Mouse (Mus musculus) layer of hippocampus, postnatal 36 days (tissue): ENCODE data around the gene Scnn1a. TPM values are rescaled to one million over a fixed set of nuclear protein-coding genes. Genes with fewer than 3 reads are reported as not detected.
A peak's percentile ranks its signal among the peaks of the same experiment; 100 is the strongest.
"Not testable (repeated sequence)": the region's sequence is repeated elsewhere in the genome, so short reads cannot be mapped to it uniquely, and the experiment has no call there.

ENCODE experiments used
- DNase-seq, 2 experiments: peaks; one replicate each; pipeline ENCODE4 v3.0.0; 2022
- total RNA-seq, 2 experiments: library from RNA; stranded (reverse); gene quantifications; 2 replicates each; pipeline ENCODE4 v1.2.3; 2021

Gene Scnn1a
- total RNA-seq, result 1 to 10 TPM; 4.1 to 4.3 TPM

GRCm38 (mm10) chr6:125320323-125320722 lies at the start of gene Scnn1a:
Scnn1a (plus strand) TSS chr6:125320659.
- DNase-seq, result no peak

DNA sequence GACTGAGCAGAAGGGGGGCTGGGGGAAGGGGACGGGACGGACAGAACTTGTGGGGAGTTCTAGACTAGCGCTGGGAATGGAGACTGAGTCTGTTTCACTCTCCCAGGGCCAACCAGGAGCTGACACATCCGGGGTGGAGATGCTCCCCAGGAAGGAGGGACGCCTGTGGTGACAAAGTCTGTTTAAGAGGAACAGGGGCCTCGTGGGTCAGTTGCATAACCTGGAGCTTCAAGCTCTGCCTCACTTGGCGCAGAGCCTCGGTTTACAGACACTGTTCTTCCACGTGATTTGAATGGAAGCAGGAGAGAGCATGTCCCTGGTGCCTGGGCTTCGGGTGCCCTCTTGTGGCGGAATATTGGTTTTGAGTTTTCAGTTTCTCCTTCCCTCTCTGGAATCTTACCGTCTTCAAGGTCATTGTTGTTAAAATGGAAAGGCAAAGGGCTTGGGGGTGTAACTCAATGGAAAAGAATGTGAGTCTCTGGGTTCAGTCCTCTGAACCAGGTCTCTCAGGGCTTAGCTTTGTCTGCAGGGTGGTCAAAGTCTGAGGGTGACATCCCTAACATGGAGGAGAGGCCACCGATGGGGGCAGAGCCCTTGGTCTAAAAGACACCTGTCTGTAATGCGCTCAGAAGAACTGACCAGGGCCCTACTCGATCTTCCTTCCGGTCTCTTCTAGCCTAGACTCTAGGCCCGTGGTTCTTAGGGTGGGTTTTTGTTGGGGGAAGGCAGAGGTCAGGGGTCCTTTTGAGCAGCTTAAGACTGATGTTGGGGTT lies 48.8 kb upstream of the Scnn1a start:
- DNase-seq, result peak; percentile 87 to 88

DNA sequence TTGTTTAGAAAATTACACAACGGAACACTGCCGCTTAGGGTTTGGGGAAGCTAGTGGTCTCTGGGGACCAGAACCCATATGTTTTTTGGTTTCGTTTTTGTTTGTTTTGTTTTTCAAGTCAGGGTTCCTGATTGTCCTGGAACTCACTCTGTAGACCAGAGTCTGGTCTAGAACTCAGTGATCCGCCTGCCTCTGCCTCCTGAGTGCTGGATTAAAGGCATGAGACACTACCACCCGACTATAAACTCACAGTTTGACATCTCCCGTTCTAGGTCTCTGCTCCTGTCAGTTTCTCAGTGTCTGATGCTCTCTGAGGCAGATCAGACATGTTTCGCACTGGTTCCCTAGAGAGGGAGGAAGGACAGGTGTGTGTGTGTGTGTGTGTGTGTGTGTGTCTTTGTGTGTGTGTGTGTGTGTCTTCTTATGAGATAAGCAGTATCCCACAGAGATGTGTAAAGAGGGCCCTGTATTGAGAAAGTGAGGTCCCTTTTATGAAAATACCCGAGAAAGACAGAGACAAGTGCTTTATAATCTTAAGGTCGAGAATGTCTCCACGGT lies 48.2 kb upstream of the Scnn1a start:
- no peak for DNase-seq

- no peak for DNase-seq
These were observed 45.5 kb upstream of the Scnn1a start for GRCm38 (mm10) chr6:125274841-125275563.

- DNase-seq, result no peak
These were observed 40.7 kb upstream of the Scnn1a start for GRCm38 (mm10) chr6:125279729-125280128.

DNA sequence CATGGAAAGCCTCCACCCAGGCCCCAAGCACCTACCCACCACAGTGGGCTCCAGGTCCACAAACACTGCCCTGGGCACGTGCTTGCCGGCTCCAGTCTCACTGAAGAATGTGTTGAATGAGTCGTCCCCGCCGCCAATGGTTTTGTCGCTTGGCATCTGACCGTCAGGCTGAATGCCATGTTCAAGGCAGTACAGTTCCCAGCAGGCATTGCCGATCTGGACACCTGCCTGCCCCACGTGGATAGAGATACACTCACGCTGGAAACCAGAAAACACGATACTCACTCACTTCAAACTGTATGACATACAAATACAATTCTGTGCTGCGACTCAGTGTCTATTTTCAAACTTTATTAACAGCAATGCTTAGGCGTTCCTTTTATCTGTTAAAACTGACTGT lies 37.7 kb upstream of the Scnn1a start:
- not testable (repeated sequence) for DNase-seq

GRCm38 (mm10) chr6:125284250-125284649 lies 36.2 kb upstream of the Scnn1a start:
- no peak for DNase-seq

DNA sequence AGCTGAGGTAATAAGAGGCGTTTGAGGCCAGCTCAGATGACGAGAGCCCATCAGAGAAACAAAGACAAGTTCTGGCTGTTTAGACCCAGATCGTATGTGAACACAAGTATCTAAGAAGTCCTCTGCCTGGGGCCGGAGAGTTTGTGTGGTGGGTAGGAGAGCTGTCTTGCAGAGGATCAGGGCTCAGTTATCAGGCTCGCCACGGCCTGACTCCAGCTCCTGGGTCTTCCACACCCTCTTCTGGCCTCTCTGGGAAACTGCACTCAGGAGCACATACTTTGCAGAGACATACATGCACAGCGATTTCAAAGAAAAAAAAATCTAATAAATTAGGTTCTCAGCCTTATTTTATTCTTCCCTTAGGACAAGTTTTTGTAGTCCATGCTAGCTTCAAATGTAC lies 35.7 kb upstream of the Scnn1a start:
- no peak for DNase-seq

DNA sequence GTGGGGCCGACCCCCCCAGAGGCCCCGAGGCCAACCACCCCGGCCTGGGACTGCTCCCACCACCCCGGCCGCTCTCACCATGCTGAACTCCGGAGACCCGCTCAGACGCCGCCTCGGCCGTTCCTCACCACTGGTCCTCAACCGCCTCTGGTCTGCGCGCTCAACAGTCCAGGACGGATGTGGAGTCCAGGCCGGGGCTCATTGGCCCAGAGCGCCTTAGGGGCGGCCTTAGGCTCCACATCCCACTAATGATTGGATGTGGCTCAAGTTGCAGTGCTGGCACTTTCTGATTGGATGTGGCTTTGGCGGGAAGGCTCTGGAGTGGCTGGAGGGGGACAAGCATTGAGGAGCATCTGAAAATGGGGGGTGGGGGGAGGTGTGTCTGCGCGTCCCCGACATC lies 34.6 kb upstream of the Scnn1a start, which contains the start of gene Tuba3a:
Gene Tuba3a, minus strand, starts transcription at position 153 of the 400 bp plus-strand sequence.
- DNase-seq, result no peak

- DNase-seq, result no peak
These were observed 33.5 kb upstream of the Scnn1a start for GRCm38 (mm10) chr6:125286944-125287343.

DNA sequence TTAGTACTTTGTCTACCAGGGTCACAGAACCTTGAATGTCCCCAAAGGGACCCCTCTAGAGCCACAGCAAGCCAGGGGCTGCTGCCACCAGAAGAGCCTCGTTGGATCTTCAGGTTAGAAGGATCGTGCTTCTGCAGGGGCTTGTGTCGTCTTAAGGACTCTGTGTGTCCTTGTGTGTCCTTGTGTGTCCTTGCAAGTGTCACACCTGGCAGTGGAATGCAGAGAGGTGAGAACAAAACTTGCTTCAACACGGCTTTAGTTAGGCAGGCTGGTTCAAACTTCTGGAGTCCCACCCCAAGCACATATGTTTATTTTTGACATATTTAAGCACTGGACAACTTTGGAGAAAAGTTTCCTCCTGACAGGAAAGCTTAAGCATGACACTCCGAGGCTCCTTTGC lies 31.7 kb upstream of the Scnn1a start:
- no peak for DNase-seq

DNA sequence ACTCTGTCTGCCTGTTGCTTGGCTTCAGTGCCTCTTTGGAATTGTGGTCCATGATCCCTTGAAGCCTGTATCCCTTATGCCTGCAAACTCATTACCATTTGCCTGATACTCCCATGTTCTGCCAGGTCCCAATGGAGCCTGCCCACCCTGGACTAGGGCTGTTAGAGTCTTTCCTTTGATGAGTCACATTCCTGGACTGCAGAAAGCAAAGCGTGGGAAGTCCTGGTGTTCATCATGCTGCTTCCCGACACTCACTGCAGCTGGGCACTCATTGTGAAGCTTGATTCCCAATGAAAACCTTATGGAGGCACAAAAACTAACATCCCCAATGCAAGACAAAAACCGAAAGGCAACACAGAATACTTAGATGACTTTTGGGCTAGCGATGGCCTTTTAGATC lies 29.1 kb upstream of the Scnn1a start:
- peak in 1 of 2 experiments; percentile 38 for DNase-seq

DNA sequence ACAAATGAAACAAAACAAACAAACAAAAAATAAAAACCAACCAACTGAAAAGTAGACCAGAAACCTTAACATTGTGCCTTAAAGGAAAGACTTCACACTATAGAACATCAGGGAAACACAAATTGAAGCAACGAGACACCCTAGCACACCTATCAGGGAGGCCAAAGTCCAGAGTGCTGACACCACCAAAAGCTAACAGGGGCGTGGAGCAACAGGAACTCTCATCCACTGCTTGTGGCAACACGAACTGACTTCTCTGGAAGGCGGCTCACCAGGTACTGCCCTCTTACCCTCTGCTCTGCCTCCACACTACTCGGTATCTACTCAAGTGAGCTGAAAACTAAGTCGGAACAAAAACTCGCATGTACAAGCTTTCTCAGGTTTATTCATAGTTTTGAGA lies 28.2 kb upstream of the Scnn1a start:
- no peak for DNase-seq

DNA sequence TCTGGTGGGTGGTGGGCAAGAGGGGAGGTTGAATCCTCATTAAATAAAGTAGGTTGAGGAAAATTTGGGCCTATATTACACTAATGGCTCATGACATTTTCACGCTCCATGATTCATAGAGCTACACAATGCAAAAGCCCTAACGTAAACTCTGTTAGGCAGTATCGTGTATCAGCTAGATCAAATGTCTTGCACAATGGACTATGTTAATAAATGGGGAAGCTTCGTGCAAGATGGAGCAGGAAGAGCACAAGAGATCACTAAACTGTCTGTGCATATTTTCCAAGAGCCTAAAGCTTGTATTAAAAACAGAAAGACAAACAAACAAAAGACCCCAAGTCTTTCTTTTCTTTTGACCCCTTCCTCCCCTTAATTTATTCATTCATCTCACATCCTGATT lies 26.4 kb upstream of the Scnn1a start:
- no peak for DNase-seq

DNA sequence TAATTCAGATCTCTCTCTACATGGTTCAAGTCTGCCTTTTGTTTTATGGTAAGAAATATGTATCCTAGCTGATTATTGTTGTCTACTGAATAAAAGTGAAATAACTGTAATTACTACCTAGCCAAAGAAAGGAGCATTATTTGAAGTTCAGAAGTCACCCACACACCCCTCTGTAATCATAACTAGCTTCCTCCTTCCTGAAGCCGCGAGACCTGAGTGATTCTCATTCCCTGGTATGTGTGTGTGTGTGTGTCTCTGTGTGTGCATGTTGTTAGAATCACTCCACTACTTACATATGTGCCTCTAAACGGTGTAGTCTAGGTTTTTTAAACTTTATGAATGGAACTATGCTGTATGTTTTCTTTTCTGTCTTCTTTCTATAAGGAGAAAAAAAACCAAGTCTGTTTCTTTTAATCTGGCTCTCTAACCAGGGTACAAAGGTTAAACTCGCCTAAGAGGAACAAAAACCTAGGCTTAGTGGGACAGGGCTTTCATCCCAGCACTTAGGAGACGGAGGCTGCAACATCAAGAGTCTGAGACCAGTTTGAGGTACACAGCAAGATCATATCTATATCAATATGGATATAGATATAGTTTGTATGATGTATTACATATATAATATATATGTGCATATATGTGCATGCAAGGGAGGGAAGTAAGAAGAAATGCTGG lies 23.2 kb upstream of the Scnn1a start:
- DNase-seq, result no peak

DNA sequence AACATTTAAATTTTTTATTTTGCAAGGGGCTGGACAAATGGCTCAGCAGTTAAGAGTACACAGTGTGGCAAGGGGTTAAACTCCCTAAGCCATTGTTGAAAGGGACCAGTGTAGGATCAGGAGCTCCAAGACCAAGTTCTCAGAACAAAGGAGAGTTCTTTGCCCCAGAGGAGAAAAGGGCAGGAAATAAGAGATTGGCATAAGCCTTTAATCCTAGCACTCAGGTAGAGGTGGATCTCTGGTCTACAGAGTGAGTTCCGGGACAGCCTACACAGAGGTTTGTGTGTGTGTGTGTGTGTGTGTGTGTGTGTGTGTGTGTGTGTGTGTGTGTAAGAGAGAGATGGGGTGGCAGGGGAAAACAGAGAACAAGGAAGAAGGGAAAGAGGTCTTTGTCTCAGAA lies 19.5 kb upstream of the Scnn1a start:
- DNase-seq, result no peak

GRCm38 (mm10) chr6:125302231-125302982 lies 18.1 kb upstream of the Scnn1a start:
- no peak for DNase-seq

GRCm38 (mm10) chr6:125303242-125303641 lies 17.2 kb upstream of the Scnn1a start:
- DNase-seq, result no peak

- not testable (repeated sequence) for DNase-seq
These were observed 16.1 kb upstream of the Scnn1a start for GRCm38 (mm10) chr6:125304408-125304807.

DNA sequence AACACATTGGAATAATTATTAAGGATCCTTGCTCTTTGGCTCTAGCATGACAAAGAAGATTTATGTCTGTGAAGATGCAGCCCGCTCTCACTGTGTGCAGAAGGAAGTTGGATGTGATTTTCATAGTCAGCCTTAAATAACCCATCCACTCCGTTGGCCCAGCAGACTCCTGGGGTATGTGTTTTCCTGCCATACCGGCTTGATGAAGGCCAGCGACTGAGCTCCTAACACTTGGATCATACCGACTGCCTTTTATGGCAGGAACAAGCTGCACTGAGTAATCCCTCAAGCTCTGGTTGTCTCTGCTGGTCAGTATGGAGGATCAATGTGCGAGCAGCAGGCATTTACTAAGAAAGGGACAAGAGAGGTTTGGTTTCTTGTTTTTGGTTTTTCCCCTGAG lies 15.0 kb upstream of the Scnn1a start:
- no peak for DNase-seq

DNA sequence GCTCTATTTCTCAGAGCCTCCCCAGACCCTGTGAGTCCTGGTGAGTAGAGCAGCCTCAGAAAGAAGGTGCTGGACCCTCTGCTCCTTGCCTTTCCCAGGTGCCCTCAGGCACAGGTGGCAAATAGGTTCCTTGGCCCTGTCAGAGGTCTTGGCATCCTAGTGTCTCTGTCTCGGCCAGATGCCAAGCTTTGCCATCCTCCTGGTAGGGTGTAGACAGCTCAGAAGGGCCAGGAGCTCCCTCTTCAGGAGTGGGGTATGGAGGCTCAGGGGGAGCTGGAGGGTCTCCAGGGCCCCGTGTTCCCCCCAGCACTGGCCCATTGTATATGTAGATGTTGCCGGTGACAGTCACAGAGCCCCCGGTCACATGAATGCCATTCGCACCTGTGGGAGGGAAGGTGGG lies 13.4 kb upstream of the Scnn1a start:
- no peak for DNase-seq

DNA sequence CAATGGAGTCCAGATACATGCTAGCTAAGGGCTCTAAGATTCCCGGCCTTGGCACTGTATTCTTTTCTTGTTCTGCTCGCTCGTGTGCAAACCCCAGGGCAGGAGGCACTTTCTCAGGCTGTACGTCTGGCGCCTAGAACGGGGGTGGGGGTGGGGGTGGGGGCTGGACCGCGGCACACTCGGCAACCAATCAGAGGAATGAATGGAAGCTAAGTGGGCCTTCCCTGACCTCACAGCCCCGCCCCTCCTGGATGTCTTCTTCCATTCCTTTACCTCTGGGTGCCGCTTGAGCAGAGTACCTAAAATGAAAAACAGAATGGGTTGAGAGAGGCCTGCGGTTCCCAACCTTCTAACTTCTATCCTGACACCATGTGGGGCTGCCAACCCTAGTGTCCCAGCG lies 11.5 kb upstream of the Scnn1a start:
- DNase-seq, result no peak
